Mouse (Mus musculus) T-helper 2 cell (primary cell): ENCODE measurements around the gene Ptprc.

ENCODE experiments used
- in situ Hi-C: fragments of 300-600 bp; cut with MboI, MseI; formaldehyde crosslinking; loops from one replicate; pipeline ENCODE4 v1.15.1; 2025; ENCODE audit warnings: high pct_unique_total_duplicates

Gene Ptprc

DNA sequence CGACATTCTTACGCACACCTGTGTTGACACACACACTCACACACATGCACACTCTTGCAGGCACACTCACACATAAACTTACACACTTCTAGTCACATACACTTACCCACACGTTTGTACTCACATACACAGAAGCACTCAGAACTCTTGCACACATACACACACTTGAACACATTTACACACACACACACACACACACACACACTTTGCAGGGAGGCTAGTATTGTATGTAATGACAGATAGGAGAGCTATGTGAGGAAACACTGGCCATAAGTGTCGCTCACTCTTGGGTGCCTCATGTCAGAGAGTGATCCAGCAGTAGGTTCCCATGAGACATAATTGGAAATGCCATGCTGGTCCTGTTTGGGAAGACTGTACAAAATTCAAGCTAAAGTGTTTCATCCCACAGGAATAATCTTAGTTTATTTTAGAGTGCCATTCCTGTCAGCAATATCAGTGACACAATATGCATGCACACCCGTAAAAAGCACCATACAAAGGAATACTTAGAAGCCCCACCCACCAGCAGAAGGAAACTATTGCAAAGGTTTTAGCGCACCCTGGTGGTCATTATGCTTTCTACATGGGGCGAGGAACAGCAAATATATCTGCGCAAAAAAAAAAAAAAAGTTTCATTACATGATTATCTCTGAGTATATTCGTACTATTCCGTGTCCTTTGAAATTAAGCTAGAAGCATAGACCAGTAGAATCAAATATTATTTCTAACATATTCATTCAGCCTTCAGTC, 131.1 kb downstream of the Ptprc start:
- in situ Hi-C loops: no loop called here

DNA sequence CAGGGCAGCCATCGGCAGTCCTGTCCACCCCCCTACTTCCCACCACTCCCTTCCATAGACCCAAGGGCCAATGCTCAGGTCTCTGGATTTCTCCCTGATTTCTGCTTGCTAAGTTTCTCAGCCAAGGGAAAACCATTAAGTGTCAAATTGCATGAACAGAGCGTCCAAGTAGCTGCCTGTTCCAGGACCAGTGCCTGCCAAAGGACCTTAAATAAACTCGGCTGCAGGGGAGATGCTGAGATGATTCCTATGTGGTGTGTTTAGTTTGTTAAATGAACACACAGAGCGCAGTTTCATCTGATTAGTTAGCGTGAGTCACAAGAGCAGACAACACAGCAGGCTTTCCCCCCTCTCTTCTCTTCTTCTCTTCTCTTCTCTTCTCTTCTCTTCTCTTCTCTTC, 135.0 kb downstream of the Ptprc start:
- in situ Hi-C loops: no loop called here

DNA sequence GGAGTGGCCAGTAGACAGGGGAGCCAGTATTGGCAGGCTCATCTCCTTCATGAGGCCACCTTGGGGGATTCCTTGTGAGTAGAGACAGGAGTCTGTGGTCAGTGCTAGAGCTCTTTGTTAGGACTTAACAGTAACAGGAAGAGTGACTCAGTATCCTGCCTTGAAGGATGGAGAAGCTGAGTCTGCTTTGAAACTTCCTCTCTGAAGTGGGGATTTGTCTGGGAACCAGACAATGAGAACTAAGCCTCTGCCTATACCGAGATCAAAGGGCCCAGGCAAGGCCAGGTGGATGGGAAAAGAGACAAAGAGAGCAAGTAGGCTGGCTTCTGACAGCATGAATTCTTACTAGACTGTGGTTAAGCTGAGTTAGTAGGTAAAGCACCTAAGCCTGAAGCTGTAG, 136.3 kb downstream of the Ptprc start:
- in situ Hi-C loops: no loop called here

DNA sequence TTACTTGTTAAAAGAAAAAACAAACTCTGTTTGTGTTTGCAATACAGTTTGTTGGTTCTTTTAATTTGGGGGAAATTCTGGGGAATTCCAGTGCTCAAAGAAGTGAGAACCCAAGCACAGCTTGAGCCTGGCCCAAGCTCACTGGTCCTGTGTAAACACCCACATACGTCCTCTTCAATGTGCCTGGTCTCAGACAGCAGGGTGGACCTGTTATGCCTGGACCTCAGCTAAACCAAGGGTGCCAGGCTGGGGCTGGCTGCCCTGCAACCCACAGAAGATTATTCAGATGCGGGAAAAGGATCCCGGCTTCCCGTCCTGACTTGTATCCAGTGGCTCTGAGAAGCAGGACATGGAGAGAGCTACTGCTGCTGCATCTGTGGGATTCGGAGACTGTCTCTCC, 138.0 kb downstream of the Ptprc start:
- in situ Hi-C loops: no loop called here

DNA sequence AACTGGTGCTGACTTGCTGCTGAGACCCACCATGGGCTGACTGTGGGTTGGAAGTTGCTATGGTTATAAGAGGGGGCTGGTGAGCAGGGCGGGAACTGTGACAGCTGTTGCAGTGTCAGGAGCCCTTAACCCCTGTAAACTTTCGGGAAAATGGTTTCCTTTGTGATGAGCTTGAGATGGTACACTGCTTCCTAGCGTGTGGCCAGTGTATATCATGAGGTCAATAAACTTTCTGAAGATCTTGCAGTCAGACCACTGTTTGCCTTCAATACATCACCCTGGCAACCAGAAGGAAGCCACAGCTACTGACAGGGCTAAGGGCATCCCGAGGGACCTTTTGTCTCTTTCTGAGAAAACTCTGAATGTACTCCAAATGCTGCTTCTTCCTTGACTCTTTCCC, 145.9 kb downstream of the Ptprc start:
- in situ Hi-C loops: no loop called here

DNA sequence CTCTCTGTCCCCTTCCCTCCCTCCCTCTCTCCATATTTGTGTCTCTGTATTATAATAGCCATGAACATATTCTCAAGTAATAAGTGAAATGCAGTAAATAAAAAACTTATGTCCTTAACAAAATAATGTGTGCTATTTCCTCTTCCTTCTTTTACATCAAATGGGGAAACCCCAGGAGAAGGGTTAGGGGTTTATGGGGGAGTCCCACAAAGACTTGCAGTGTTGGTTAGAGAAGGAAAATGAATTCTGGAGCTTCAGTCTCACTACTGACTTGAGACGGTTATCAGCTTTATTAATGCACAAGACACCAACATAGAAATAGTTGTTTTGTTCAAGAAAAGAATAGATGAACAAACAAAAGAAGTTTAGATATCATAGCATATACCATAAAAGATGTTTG, 150.2 kb downstream of the Ptprc start:
- in situ Hi-C loops: no loop called here

DNA sequence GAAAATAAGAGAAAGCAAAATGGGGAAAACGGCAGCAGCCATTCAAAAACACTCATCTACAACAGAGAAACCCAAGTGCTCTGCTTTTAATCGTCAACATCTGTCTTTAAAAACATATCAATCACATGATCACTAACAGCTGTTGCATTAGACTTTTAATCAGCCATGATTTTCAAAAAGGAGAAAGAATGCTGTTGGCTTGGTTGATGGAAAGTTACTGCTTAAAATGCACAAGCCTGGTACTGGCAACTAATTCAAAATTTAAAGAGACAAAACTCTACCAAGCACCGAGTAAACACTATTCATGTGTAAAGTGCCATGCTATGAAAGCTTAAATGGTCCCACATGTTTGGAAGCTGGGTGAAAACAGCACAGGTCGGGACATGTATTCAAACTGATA, 151.9 kb downstream of the Ptprc start:
- in situ Hi-C loops: no loop called here

DNA sequence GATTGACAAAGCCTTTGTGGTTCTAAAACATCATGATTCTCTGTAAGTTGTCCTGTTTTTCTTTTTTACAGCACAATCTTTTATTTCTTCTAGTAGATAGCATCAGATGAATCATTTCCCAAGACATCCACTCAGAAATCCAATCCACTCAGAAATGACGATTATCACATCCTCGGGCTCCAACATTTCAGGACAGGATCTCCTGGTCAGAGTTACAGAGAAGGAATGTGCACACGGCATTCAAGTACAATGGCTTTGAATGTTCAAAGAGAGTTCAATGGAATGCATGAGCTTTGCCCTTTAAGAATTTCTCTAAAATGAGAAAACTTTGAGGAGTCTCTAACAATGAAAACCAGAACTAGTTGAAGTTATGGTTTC, 152.6 kb downstream of the Ptprc start:
- in situ Hi-C loops: no loop called here

DNA sequence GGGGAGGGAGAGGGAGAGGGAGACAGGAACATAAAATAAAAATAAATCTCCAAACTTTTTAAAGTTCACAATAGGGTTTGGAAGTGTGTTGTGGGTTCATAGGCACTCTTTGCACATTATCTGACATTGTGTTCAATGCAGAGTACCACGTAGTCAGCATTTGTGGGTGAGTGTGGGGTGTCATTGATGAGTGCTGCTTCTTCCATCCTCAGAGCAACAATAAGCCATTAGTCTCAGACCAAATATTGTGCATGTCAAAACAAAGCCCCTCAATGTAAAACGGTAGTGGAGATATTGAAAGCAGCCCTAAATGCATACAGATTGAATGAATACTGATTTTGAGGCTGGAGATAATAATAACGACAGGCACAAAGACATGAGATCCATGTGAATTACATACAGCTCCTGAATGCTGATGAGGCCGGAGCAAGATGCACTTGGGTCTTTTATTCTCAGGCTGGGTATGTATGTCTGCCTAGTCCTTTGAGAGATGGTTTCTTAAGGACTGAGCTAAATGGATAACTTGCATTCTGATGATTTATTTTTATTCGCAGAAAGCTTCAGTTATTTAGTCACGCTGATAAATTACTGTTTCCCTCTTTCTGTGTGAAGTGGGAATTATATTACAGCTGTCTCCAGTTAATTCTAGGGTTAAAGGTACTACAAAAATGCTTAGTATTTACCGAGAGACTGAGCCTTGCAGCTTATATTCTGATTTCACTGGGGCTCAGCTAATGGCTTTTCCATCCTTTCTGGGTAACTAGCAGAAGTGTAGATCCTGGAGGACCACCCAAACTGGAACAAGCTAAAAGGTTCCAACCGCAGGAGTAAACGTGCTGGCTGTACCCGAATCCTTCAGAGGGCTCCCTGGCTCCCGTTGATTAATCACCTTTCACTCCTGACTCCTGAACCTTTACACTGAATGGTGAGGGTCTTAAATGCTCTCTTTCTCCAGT, 153.3 kb downstream of the Ptprc start:
- in situ Hi-C loops: no loop called here
